Mouse (Mus musculus) right cerebral cortex, postnatal 10 days (tissue): ENCODE data around the gene Fcgr2b.
"Not testable (repeated sequence)": the region's sequence is repeated elsewhere in the genome, so short reads cannot be mapped to it uniquely, and the experiment has no call there.

Source experiments
- DNase-seq, 2 experiments: peaks; one replicate each; pipeline ENCODE4 v3.0.0; 2021; ENCODE audit warnings: low spot score in 2 of 2

Gene Fcgr2b

DNA sequence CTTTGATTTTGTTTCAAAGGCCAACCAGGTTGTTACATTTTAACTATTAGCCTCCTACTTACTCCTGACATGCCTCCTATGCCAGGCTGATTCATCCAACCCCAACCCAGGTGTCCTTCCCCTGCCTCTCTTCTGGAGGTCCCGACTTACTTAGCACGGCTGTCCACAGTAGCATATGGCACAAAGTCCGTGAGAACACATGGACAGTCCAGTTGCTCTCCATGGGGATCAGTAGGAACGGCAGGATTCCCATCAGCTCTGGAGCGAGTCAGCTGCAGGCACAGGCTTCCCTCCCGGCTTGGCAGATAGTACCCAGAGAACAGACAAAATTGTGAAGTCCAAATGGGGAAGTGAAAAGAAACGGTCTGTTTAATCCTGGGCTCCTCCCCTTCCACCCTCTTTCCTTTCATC is 591 bp downstream of the Fcgr2b start:
- peak; percentile 36 to 37 for DNase-seq

DNA sequence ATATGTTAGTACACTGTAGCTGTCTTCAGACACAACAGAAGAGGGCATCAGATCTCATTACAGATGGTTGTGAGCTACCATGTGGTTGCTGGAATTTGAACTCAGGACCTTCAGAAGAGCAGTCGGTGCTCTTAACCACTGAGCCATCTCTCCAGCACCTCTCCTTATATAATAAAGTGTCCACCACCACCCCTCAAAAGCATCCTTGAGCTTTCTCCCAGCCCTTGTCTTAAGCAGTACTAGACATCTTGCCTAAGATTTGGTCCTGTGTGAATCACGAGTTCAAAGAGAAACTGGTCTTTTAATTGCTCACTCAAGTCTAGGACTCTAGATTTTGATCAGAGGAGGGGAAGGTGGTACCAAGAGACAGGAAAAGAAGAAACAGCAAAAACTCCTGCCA is 997 bp downstream of the Fcgr2b start:
- not testable (repeated sequence) for DNase-seq

DNA sequence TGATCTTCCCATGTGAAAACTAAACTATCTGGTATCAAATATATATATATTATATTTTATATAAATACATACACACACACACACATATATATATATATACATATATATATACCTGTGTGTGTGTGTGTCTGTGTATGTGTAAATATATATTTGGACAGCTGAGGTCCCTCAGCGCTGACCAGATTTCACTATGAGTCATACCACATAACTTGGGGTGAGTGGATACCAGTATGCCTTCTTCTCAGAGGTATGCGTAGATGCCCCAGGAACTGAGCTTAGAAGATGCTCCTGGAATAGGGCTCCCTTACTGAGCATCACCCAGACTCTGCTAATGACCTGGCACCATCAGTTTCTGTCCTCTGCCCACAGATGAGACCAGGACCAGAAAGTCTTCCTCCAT is 1.6 kb downstream of the Fcgr2b start:
- DNase-seq, result no peak

DNA sequence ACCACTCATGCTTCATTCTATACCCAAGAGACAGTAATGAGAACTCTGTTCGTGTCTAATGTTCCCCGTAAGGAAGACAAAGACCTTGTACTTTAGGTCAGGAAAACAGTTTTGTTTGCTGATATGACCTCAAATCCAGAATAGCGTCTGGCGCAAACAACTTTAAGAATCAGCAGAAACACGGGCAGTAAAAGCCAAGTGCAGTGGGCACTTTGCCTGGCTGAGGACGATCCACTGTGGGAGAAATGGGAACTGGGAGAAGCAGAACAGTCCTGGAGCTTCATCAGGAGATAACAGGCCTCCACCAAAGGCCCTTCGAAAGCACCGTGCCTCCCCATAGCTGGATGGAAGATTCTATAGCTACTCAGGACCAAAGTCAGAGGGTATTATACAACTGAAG is 2.2 kb downstream of the Fcgr2b start:
- DNase-seq, result no peak

DNA sequence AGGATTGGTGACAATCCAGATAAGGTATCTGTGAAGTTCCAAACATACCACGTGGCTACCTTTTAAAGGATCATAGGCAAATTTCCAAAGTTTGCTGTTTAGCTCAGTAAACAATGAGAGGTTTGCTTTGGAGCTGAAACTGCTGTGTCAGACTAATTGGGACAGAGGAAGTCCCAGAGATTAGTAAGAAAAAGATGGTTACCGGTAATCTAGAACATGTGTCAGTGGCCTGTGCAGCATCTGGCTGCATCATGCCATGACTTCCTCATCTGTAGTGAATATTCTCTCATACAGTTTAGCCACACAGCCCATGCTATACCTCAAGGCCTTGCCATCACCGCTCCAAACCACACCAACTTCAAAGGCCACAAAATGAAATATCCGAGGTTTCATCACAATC is 3.4 kb downstream of the Fcgr2b start:
- DNase-seq, result no peak

DNA sequence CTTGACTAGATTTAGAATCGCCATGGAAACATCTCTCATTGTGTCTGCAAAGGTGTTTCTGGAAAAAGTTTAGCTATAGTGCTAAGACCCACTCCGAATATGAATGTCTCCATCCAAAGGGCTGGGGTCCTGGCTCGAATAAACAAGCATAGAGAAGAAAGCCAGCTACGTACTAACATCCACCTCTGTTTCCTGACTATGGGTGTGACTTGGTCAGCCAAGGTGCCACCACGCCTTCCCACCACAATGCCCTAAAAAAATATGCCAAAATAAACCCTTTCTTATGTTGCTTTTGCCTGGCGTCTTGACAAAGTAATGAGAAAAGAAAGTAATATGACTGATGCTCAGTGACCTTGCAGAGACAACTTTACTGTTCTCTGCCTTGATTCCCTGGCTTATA is 3.9 kb downstream of the Fcgr2b start:
- DNase-seq, result no peak

DNA sequence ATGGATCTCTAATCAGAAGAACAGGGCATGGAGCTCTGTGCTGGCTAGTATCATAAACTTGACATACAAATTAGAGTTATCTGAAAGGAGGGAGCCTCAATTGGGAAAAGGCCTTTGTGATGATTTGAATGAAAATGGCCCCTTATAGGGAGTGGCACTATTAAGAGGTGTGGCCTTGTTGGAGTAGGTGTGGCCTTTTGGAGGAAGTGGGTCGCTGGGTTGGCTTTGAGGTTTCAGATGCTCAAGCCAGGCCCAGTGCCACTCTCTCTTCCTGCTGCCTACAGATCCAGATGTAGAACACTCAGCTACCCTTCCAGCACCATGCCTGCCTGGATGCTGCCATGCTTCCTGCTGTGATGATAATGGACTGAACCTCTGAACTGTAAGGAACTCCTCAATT is 7.8 kb downstream of the Fcgr2b start:
- DNase-seq, result no peak

DNA sequence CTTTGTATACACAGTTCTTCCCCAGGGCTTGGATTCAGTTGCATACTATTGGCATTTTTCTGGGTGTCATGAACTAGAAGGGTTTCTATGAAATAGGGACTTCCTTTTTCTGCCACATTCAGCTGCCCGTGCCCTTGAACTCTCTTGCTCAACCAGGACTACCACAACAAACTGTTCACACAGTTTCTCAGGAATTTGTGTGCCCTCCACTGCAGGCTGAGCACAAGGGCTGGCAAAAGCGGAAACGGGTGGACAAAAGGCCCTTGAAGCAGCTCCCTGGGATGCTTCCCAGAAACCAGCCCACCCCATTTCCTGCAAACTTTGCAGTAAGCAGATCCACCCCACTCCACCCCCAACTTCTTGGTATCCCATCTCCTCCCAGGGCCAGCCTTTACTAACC is 8.8 kb downstream of the Fcgr2b start:
- DNase-seq, result no peak

DNA sequence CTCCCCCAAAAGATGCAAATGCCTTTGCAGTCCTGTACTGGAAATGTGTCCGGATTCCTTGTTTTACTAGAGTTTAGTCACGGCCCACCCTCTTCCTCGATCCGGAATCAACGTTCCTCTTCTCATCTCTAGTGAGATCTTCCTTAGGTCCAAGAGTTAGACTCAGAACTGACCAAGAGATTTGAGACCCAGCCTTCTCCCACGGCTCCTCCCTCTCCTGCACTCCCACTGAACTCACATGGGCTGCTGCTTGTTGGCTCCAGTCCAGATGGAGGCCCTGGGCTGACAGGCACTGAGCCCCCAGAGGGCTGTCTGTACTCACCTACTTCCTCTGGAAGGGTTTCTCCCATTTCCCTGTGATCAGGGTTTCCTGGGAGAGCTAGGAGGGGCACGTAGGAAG is 13.3 kb downstream of the Fcgr2b start:
- DNase-seq, result no peak

DNA sequence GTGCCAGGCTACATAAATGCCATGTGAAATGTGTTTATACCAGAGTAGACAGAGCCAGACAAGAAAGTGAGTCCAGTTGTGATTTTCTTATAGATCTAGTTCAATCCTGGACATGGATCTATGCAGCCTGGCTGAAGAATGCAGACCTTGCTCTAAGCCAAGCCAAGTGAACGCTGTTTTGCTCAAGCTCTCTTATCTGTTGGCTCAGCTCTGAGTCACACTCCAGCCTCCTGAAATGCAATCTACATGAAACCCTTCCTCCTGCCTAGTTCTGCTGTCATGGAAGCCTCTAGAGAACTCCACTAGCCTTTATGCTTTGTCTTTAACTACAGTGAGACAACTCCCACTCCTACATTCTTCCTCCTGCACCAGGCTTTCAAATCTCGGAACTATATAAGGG is 14.0 kb downstream of the Fcgr2b start:
- DNase-seq, result no peak

DNA sequence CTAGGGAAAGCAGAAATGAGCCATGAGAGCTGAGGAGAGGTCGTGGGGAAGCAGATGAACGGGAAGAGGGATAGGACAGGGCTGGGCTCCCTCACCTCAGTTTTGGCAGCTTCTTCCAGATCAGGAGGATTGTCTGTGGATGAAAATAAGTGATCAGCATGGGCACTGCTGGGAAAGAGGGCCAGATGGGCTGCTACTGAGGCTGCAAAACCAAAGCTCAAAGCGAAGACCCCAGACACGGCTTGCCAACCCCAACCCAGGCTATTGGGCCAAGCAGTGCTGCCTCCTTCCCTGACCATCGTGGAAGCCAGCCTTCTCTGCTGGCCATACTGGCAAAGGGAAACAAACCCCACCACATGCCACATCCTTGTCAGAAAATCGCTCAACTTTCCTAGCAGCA is 15.2 kb downstream of the Fcgr2b start:
- no peak for DNase-seq

DNA sequence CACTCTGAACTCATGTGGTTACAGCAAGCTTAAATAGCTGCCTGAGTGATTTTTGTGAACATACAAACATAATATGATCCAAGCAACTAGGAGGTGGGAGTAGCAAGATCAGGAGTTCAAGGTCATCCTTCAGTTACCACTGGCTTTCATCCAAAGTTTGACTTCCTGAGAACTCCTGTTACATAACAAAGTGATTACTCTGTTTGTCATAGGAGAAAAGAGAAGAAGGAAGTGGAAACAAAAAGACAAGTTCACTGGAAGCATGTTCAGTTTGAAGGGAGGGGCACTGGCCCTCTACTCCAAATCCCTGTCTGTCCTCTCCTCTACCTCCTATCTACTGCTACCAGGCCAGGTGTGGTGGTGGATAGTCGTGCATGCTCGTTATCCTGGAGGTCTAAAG is 16.6 kb downstream of the Fcgr2b start:
- DNase-seq, result no peak

DNA sequence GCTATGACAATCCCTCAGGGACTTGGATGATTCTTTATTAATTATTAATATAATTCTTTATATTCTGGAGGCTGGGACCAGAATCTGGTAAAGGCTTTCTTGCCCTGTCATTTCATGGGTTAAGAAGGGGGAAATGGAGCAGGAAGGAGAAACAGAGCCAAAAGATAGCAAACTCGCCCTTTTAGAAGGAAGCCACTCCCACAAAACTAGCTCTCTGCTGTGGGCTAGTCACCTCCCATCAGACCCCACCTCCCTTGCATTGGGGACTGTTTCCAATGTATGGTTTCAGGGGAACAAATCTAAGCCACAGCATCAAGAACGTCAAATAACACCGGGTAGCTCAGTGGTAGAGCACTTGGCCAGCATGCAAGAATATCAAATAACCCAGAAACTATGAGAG is 18.1 kb downstream of the Fcgr2b start:
- no peak for DNase-seq

DNA sequence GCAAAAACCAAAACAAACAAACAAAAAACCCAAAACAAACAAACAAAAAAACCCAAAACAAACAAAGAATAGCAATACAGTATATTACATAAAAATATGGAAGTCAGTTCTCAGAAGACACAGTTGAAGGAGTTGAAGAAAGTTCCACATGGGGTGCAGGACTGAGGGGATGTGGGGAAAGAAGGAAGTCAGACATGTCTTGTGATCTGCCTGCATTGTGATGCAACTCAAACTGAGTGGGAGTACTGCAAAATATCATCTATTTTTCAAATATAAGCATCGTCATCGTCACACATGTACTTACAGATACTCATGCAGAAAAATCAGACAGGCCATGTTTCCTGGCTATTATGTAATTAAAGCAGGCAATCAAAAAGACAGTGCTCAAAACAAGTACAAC is 23.2 kb downstream of the Fcgr2b start:
- no peak for DNase-seq

DNA sequence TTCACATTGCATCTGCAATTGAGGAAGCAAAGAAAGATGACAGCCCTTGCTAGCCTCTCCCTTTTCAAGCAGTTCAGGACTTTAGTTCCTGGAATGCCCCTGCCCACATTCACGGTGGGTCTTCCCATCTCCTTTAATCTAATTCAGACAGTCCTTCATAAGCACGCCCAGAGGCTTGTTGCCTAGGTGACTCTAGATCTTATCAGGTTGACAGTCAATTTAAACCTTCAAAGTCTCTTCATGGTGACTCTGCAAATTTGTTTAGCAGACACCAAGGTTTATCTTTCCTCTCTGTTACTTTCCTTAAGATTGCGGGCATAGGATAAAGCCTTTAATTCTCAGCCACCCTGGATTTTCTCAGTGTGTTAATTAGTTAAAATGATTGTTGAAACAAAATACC is 25.6 kb downstream of the Fcgr2b start:
- DNase-seq, result no peak

DNA sequence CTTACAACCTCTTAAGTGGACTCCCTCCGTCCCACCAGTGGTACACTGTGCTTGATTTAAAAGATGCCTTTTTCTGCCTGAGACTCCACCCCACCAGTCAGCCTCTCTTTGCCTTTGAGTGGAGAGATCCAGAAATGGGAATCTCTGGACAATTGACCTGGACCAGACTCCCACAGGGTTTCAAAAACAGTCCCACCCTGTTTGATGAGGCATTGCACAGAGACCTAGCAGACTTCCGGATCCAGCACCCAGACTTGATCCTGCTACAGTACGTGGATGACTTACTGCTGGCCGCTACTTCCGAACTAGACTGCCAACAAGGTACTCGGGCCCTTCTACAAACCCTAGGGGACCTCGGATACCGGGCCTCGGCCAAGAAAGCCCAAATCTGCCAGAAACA is 31.4 kb downstream of the Fcgr2b start:
- DNase-seq, result not testable (repeated sequence)

DNA sequence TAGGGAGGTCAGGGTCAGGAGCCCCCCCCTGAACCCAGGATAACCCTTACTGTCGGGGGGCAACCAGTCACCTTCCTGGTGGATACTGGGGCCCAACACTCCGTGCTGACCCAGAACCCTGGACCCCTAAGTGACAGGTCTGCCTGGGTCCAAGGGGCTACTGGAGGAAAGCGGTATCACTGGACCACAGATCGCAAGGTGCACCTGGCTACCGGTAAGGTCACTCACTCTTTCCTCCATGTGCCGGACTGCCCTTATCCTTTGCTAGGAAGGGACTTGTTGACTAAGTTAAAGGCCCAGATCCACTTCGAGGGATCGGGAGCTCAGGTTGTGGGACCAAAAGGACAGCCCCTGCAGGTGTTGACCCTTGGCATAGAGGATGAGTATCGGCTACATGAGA is 32.2 kb downstream of the Fcgr2b start:
- DNase-seq, result not testable (repeated sequence)

DNA sequence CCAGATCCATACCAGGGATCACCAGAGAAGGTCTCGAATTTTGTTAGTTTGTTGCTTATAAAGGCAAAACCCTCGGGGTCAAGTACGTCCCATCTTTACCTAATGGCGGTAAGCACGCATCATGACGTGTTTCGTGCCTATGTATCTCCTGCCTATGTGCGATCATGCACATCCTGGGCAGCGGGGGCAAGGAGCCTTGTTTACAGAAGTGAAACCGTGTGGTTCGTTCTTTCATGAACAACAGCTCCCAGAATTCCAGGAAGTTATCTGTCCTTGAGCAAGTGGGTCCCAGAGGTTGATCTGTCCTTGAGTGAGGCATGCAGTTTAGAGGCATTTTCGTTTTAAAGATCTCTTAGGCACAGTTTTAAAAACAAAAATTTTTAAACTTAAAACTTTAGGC is 37.1 kb downstream of the Fcgr2b start:
- DNase-seq, result no peak

DNA sequence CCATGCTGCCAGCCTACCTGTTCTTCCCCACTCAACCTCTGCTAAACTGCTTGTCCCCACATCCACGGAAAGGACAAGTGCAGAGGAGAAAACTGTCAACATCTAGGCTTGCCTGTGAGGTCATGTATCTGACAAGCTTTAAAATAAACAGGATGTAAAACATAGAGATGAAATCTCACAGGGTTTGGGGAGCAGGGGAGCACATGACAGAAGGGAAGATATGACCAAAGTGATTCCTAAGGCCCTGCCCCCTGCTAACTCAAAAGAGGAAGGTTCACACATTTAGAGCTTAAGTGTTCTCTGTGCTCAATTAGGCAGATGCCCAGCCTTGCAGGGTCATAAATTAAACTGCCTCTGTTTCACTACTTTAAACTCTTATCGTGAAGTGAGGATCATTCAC is 42.0 kb downstream of the Fcgr2b start:
- DNase-seq, result no peak

DNA sequence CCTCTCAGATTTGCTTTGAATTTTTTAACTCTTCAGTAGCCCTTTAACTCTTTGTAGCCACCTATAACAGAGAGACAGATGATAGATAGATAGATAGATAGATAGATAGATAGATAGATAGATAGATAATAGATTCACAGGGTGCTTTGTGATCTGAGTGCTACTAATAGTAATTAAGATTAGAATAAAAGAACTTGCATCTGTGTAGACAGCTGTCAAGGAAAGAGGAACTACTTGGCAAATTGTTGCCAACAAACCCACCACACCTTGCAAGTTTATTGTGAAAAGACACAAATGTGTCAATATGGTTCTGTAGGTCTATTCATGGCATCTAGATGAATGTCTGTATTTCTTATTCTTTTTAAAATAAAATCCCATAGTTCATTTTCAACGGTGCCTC is 42.4 kb downstream of the Fcgr2b start:
- no peak for DNase-seq

DNA sequence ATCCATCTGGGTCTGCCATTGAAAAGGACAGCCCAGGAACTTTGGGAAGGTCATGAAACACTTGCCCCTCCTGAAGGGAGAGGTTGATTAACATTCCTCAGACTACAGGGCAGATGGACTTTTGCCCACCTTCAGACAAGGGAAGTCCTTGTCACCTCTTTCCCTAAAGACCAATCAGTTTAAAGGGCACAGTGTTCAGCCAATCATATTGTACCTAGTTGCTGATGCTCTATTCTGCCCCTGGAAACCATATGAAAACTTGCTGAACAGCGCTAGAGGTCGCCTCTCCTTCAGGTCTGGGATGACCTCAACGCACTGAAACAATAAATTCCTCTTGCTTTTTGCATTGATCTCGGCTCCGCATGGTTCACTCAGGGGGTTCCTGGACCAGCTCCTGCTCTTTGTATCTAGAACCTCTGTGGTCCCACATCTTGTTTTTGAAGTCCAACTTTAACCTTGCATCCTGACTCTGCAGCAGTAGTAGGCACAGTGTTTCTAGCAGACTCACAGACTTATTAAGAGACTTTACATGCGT is 42.9 kb downstream of the Fcgr2b start:
- DNase-seq, result no peak

DNA sequence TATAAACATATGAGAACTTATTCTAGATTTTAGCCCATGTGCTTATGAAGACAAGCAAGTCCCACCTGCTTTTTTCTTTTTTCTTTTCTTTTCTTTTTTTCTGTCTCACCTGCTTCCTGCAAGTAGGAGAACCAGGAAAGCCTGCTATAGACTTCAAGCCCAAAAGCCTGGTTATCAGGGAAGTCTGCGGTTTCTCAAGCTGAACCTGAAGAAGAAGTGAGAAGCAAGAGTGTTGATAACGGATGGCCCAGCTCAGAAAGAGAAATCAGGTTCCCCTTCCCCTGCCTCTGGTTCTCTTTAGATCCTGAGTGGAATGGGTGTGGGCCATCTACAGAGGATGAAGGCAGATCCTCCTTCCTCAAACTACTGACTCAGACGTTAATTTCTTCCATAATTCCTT is 44.3 kb downstream of the Fcgr2b start:
- DNase-seq, result no peak

DNA sequence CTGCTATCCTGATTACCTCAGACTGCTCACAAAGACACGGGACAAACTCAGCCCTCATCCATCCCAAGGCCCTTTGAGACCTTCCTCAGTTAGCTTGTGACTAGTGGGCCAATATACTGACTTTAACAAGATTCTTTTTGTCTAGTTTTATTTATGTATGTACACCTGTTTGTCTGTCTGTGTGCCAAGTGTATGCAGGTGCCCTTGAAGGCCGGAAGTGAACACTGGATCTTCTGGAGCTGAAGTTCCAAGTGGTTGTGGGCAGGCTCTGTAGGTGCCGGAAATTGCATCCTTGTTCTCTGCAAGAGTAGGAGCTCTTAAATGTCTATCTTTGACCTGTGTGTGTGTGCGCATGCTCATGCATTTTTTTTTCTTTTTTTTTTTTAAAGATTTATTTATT is 47.1 kb downstream of the Fcgr2b start:
- no peak for DNase-seq

DNA sequence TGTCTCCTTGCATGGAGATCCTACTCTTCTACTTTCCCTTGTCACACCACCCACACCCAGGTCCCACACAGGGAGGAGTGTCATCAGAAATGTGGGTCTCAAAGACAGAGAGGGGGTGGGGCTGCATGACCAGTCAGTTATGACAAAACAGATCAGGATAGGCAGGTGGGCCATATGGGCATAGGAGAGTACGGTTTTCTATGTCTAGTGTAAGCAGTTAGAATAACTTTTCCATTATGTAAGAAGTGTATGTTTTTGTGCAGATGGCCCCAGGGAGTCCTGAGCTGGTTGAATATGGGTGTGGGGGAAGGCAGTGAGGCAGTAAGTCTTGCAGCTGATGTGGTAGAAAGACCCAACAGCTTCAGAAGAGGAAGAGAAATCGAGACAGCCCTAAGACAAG is 47.9 kb downstream of the Fcgr2b start:
- no peak for DNase-seq

DNA sequence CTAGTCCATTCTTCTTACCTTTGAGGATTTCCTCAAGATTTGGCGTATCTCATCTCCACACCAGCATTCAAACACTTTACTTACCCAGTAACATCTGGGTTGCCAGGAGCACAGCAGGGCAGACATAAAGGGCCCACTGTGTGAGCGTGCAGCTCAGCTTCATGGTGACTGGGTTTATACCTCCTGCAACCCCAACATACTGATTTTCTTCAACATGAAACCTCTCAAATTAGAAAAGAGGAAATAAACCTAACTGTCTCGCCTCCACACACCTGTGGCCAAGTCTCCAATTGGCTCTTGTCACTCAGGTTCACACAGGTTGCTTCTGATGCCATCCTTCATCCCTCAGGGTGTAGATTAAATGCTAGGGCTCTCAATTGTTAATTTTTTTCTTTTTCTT is 49.0 kb downstream of the Fcgr2b start, which contains the start of gene Fcrla:
TSS of gene Fcrla (minus strand) at position 206 of the 400 bp plus-strand sequence.
- no peak for DNase-seq
